Mouse (Mus musculus) lung, postnatal 36 days (tissue): ENCODE results near the gene Aagab.

Experiments
- DNase-seq: peaks from one replicate; pipeline ENCODE4 v3.0.0; 2022; ENCODE audit warnings: mixed read lengths

Aagab gene

GRCm38 (mm10) chr9:63677621-63678020 lies 75.2 kb downstream of the Aagab start:
- no peak for DNase-seq

- DNase-seq, result no peak
Observed at GRCm38 (mm10) chr9:63678076-63678475, 75.6 kb downstream of the Aagab start.

GRCm38 (mm10) chr9:63682301-63682700 lies 79.8 kb downstream of the Aagab start:
- no peak for DNase-seq

- no peak for DNase-seq
Observed at GRCm38 (mm10) chr9:63682943-63683342, 80.5 kb downstream of the Aagab start.

- DNase-seq, result no peak
Observed at GRCm38 (mm10) chr9:63684277-63684676, 81.8 kb downstream of the Aagab start.

GRCm38 (mm10) chr9:63685352-63685751 lies 82.9 kb downstream of the Aagab start:
- no peak for DNase-seq

- DNase-seq, result peak; percentile 69
Observed at GRCm38 (mm10) chr9:63687413-63688015, 85.1 kb downstream of the Aagab start.

- no peak for DNase-seq
Observed at GRCm38 (mm10) chr9:63690511-63690910, 88.1 kb downstream of the Aagab start.

- no peak for DNase-seq
Observed at GRCm38 (mm10) chr9:63691960-63692359, 89.5 kb downstream of the Aagab start.
